Mouse (Mus musculus) 3134 (cell line): Measurements from ENCODE around the gene Dcakd.
A peak's percentile ranks its signal among the peaks of the same experiment; 100 is the strongest.

Experiments used
- DNase-seq: peaks from one replicate; pipeline ENCODE4 v3.0.0-alpha.2; 2011; ENCODE audit warnings: low spot score; ENCODE audit not compliant: insufficient read length; ENCODE audit errors: extremely low read depth

Gene Dcakd

DNA sequence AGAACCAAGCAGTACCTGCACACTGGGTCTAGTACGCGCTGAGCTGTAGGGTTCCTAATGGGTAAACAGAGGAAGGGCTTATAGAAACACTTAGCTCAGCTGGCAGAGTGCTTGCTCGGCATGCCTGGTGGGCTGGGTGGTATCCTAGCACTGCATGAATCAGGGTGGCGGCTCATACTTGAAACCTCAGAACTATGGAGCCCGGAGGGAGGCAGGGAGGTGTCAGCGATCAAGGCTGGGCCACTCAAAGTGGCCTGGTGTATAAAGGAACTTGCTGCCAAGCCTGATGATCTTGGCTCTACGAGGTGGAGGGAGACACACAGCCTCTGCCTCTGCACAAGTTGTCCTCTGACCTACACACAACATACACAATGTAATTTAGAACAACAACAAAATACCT lies 19.6 kb downstream of the Dcakd start:
- no peak for DNase-seq

GRCm38 (mm10) chr11:103007001-103007340 lies 21.2 kb downstream of the Dcakd start:
- no peak for DNase-seq

GRCm38 (mm10) chr11:103006286-103007000 lies 21.7 kb downstream of the Dcakd start:
- no peak for DNase-seq

- no peak for DNase-seq
These were observed 22.7 kb downstream of the Dcakd start for GRCm38 (mm10) chr11:103005254-103005981.

DNA sequence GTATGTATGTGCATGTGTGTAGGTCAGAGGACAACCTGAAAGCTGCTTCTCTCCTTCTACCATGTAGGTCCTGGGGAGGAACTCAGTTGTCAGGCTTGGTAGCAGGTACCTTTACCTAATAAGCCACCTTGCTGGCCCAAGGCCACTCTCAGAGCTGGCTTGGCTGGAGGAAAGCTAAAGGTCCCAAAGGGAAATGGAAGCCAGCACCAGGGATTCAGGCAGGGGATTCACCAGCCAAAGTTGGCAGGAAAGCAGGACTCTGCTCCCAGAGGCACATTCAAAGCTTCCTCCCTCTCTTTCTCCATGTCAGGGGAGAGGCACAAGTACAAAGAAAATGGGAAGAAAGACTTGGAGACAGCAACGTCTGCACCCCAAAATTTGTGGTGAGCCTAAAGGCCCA lies 23.3 kb downstream of the Dcakd start:
- DNase-seq, result no peak

DNA sequence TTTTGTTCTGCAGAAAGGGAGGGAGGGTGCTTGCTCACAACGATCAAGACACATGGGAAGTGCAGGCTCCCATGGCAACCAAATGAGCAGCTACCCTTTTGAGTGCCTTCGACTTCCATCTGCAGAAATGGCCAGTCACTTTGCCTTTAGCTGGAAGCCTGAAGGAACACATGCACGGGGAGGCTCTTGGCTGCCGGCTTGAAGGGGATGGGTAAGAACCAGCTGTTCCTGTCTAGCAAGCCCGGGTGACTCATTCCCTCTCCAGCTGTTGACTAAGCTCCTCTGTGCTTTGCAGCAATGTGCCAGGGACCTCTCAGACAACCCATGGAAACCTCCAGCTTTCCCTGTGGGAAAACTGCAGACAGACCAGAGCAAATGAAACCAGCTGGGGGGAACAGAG lies 24.9 kb downstream of the Dcakd start:
- DNase-seq, result peak; percentile 75

DNA sequence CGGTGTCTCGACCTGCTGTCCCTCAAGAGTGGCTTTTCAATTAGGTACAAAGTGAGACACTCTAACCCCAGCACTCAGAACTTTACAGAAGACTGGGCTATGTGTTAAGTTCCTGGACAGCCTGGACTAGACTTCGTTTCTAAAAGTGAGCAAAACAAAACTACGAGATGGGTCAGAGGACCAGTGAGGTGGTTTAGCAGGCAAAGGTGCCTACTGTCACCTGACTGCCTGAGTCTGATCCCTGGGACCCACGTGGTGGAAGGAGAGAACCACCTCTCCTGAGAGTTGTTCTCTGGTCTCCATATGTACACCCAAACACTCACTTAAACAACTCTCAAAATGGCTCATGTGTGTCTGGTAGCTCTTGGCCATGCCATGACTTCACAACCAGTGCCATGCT lies 27.1 kb downstream of the Dcakd start:
- no peak for DNase-seq

DNA sequence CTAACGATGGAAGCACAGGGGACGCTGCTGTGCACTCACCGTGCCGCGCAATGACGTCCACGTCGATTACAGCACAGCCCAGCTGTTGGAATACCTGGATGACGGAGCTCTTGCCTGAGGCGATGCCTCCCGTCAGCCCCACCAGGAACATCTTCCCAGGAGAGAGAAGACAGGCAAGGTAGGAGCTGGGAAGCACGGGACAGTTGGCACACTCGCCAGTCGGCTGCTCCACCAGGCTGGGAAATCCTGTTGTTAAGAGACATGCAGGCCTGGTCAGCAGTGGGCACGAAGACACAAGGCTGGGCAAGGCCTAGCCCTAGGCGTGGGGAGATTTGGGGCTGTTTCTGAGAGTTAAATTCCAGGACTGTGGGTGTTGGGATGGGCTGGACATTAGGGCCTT lies 28.0 kb downstream of the Dcakd start:
- DNase-seq, result no peak

DNA sequence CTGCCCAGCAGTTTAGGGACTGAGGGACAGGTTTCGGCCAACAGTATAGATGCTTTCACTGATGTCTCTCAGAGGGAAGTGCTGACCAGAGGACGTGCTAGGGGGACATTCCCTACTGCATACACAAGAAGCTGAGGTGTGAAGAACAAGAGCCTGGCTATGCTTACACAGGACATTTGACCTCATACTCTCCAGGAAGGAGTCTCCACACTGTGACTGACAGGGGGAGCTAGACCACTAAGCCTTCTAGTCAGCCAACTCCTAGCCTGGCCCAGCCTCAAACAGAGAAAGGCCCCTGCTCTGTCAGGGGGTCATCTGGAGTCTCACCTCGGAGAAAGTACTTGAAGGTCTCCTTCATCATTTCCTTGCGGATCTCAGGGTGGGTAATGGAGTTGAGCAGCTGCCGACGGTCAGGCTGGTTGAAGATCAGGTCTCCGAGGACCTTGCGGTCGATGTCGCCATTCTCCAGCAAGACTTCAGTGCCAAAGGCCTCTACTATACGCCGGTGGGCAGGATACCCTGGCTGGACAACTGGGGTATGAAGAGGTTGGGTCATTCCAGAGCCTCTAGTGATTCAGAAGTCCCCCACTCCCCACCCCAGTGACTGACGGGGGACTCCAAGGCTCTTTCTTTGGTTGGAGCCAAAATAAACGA lies 28.7 kb downstream of the Dcakd start:
- no peak for DNase-seq

GRCm38 (mm10) chr11:102998577-102999316 lies 29.4 kb downstream of the Dcakd start:
- no peak for DNase-seq

GRCm38 (mm10) chr11:102998254-102998576 lies 29.9 kb downstream of the Dcakd start:
- no peak for DNase-seq

DNA sequence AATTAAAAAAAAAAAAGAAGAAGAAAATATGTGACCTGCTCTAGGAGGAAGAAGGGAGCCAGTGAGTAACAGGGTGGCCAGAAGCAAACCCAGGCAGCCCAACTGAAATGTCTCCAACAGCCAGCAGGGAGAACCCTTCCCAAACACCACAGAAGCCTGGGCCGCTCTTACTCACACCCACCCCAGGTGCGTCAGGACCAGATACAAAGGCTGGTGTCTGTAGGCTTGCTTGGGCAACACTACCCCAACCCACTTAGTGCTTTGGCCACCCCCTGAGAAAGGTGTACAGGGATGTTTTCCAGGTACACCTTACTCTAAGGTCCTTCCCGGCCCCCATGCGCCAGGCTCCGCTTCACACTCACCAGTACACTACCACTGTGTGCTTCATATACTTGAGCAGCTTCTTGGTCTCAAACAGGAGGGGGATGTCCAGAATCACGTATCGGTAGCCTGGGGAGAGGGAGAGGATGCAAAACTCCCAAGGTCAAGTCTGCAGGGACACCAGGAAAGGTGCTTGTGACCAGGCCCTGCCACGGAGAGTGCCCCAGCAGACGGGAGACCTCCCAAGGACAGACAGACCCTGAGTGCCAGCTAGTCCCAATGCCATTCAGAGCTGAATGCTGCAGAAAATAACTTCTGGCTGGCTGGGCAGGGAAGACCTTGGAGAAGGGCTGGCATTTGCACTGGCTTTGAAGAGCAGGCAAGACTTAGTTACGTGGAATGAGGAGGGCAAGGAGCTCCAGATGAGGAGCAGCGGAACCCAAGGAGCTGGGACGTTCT lies 31.0 kb downstream of the Dcakd start:
- no peak for DNase-seq

GRCm38 (mm10) chr11:102996385-102996784 lies 31.7 kb downstream of the Dcakd start:
- peak; percentile 69 for DNase-seq

DNA sequence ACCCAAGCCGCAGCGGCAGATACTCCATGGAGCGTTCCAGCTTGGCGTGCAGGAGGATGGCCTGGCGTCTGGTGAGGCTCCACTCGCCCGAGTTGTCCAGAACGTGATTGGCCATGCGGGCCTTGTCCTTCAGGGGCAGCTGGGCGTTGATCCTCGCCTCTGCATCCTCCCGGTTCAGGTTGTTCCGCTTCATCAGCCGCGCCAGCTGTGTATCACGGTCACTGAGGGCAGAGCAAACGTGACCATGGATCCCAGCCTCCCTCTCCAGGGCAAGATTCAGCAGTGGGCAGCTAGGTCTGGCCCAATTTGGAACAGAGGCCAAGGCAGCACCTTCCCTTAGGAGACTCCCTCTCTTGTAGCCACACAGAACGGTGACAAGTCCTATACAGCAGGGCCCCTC lies 33.2 kb downstream of the Dcakd start:
- DNase-seq, result no peak

GRCm38 (mm10) chr11:102993420-102994029 lies 34.6 kb downstream of the Dcakd start:
- DNase-seq, result no peak

DNA sequence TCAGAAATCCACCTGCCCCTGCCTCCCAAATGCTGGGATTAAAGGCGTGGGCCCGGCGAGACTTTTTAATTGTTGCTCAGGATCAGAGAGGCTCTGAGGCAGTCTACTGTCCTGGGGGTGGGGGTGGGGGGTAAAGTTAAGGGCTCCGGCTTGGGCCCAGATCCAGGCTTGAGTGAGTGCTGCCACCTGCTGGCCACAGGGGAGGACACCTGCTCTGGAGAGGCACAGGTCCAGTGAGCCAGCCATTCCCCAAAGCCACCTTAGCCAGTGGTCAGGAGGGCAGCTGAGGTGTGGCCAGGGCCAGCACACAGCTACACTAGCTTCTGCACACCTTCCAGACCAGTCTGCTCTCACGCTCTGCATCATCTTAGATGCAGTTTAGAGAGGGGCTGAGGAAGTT lies 35.2 kb downstream of the Dcakd start:
- DNase-seq, result peak; percentile 57

DNA sequence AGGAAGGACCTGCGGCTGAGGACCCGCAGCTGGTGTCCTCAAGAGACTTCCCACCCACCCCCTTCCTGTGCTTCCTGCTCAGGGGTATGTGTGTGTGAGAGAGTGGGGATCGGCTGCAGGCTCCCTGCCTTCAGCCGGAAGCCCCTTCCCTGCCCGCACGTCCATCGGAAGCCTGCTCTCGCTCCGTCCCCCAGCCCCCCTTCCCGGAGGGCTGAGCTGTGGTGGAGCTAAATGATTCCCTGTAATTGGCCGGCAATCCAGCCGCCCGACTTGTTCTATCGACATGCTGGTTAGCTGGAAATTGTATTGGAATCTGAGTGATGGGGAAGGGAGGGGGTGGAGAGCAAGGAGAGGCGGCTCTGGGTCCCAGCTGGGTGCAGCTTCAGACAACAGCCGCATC lies 36.5 kb downstream of the Dcakd start:
- DNase-seq, result no peak

- DNase-seq, result no peak
These were observed 37.9 kb downstream of the Dcakd start for GRCm38 (mm10) chr11:102990152-102990663.

- DNase-seq, result no peak
These were observed 38.4 kb downstream of the Dcakd start for GRCm38 (mm10) chr11:102989641-102990151.

GRCm38 (mm10) chr11:102985160-102985559 lies 43.0 kb downstream of the Dcakd start:
- no peak for DNase-seq
